Mouse (Mus musculus): Measurements from ENCODE around the gene 1600015I10Rik. TPM values are rescaled to one million over a fixed set of nuclear protein-coding genes. Genes with fewer than 3 reads are reported as not detected.

Gene 1600015I10Rik
- polyA plus RNA-seq, 1 experiment from 2014 or later: not detected

- Histone ChIP-seq H3K4me3 (ENCODE audit: low read depth, low read length) (no peak overlapping the region), H3K4me1 (ENCODE audit: control insufficient read depth, insufficient read depth, low read length) (no peaks in the 10 kb centered on the region), H3K27ac (replicated peaks; ENCODE audit: low read depth, low read length) (no peak overlapping the region), H3K9me3 (ENCODE audit: control insufficient read depth, low read length) (no peaks in the 10 kb centered on the region), H3K36me3 (ENCODE audit: control insufficient read depth, insufficient read depth, low read length) (no peaks in the 10 kb centered on the region), H3K9ac (ENCODE audit: low read depth, low read length) (no peak overlapping the region), H3K27me3 (replicated peaks; ENCODE audit: control insufficient read depth, insufficient read depth, low read length) (no peaks in the 10 kb centered on the region), H3K4me2 (ENCODE audit: low read depth, low read length) (no peak overlapping the region)
- ATAC-seq (ENCODE audit: low read depth) (no peak), DNase-seq (ENCODE audit: low spot score) (no peak)
- 95% methylated on average over 13 of the region's 13 CpGs for WGBS
Measured at GRCm38 (mm10) chr6:48905606-48906005, 24.1 kb upstream of the 1600015I10Rik start.

- no peak overlapping the region for H3K4me3 ChIP-seq (ENCODE audit: low read depth, low read length)
- no peaks in the 10 kb centered on the region for H3K36me3 ChIP-seq (ENCODE audit: control insufficient read depth, insufficient read depth, low read length)
- no peak for ATAC-seq (ENCODE audit: low read depth)
- no peak overlapping the region for H3K27ac ChIP-seq (replicated peaks; ENCODE audit: low read depth, low read length)
- no peaks in the 10 kb centered on the region for H3K9me3 ChIP-seq (ENCODE audit: control insufficient read depth, low read length)
- H3K4me1 ChIP-seq (ENCODE audit: control insufficient read depth, insufficient read depth, low read length): no peaks in the 10 kb centered on the region
- WGBS: 95% methylated on average over 14 of the region's 14 CpGs
- no peak for DNase-seq (ENCODE audit: low spot score)
- no peak overlapping the region for H3K9ac ChIP-seq (ENCODE audit: low read depth, low read length)
- H3K4me2 ChIP-seq (ENCODE audit: low read depth, low read length): no peak overlapping the region
- no peaks in the 10 kb centered on the region for H3K27me3 ChIP-seq (replicated peaks; ENCODE audit: control insufficient read depth, insufficient read depth, low read length)
Measured at GRCm38 (mm10) chr6:48906371-48906770, 23.3 kb upstream of the 1600015I10Rik start.

- Histone ChIP-seq H3K9me3 (ENCODE audit: control insufficient read depth, low read length) (no peaks in the 10 kb centered on the region), H3K4me1 (ENCODE audit: control insufficient read depth, insufficient read depth, low read length) (no peaks in the 10 kb centered on the region), H3K27ac (replicated peaks; ENCODE audit: low read depth, low read length) (no peak overlapping the region), H3K9ac (ENCODE audit: low read depth, low read length) (no peak overlapping the region), H3K27me3 (replicated peaks; ENCODE audit: control insufficient read depth, insufficient read depth, low read length) (no peaks in the 10 kb centered on the region), H3K4me2 (ENCODE audit: low read depth, low read length) (no peak overlapping the region), H3K4me3 (ENCODE audit: low read depth, low read length) (no peak overlapping the region), H3K36me3 (ENCODE audit: control insufficient read depth, insufficient read depth, low read length) (no peaks in the 10 kb centered on the region)
- no peak for ATAC-seq (ENCODE audit: low read depth)
- no peak for DNase-seq (ENCODE audit: low spot score)
- WGBS: 62% methylated on average over 1 of the region's 1 CpGs
Measured at GRCm38 (mm10) chr6:48909229-48909628, 20.5 kb upstream of the 1600015I10Rik start.

- DNase-seq (ENCODE audit: low spot score) (no peak), ATAC-seq (ENCODE audit: low read depth) (no peak)
- 36% methylated on average over 3 of the region's 3 CpGs for WGBS
- Histone ChIP-seq H3K27me3 (replicated peaks; ENCODE audit: control insufficient read depth, insufficient read depth, low read length) (no peaks in the 10 kb centered on the region), H3K36me3 (ENCODE audit: control insufficient read depth, insufficient read depth, low read length) (no peaks in the 10 kb centered on the region), H3K4me1 (ENCODE audit: control insufficient read depth, insufficient read depth, low read length) (no peaks in the 10 kb centered on the region), H3K4me3 (ENCODE audit: low read depth, low read length) (no peak overlapping the region), H3K9ac (ENCODE audit: low read depth, low read length) (no peak overlapping the region), H3K27ac (replicated peaks; ENCODE audit: low read depth, low read length) (no peak overlapping the region), H3K9me3 (ENCODE audit: control insufficient read depth, low read length) (no peaks in the 10 kb centered on the region), H3K4me2 (ENCODE audit: low read depth, low read length) (no peak overlapping the region)
Measured at GRCm38 (mm10) chr6:48912033-48912432, 17.7 kb upstream of the 1600015I10Rik start.

GRCm38 (mm10) chr6:48913587-48913986, 16.1 kb upstream of the 1600015I10Rik start:
- Histone ChIP-seq H3K9me3 (ENCODE audit: control insufficient read depth, low read length) (no peaks in the 10 kb centered on the region), H3K27ac (replicated peaks; ENCODE audit: low read depth, low read length) (no peak overlapping the region), H3K27me3 (replicated peaks; ENCODE audit: control insufficient read depth, insufficient read depth, low read length) (no peaks in the 10 kb centered on the region), H3K9ac (ENCODE audit: low read depth, low read length) (no peak overlapping the region), H3K4me2 (ENCODE audit: low read depth, low read length) (no peak overlapping the region), H3K4me1 (ENCODE audit: control insufficient read depth, insufficient read depth, low read length) (no peaks in the 10 kb centered on the region), H3K36me3 (ENCODE audit: control insufficient read depth, insufficient read depth, low read length) (no peaks in the 10 kb centered on the region), H3K4me3 (ENCODE audit: low read depth, low read length) (no peak overlapping the region)
- DNase-seq (ENCODE audit: low spot score): no peak
- WGBS: 93% methylated on average over 2 of the region's 2 CpGs
- ATAC-seq (ENCODE audit: low read depth): no peak

GRCm38 (mm10) chr6:48949596-48949995, 19.9 kb downstream of the 1600015I10Rik start:
- H3K4me2 ChIP-seq (ENCODE audit: low read depth, low read length): no peak overlapping the region
- no peaks in the 10 kb centered on the region for H3K36me3 ChIP-seq (ENCODE audit: control insufficient read depth, insufficient read depth, low read length)
- no peaks in the 10 kb centered on the region for H3K4me1 ChIP-seq (ENCODE audit: control insufficient read depth, insufficient read depth, low read length)
- H3K9me3 ChIP-seq (ENCODE audit: control insufficient read depth, low read length): no peaks in the 10 kb centered on the region
- DNase-seq (ENCODE audit: low spot score) (no peak), ATAC-seq (ENCODE audit: low read depth) (no peak)
- H3K4me3 ChIP-seq (ENCODE audit: low read depth, low read length): no peak overlapping the region
- no peaks in the 10 kb centered on the region for H3K27me3 ChIP-seq (replicated peaks; ENCODE audit: control insufficient read depth, insufficient read depth, low read length)
- no peak overlapping the region for H3K9ac ChIP-seq (ENCODE audit: low read depth, low read length)
- WGBS: 73% methylated on average over 2 of the region's 2 CpGs
- H3K27ac ChIP-seq (replicated peaks; ENCODE audit: low read depth, low read length): no peak overlapping the region

- ATAC-seq (ENCODE audit: low read depth) (no peak), DNase-seq (ENCODE audit: low spot score) (no peak)
- Histone ChIP-seq H3K27me3 (replicated peaks; ENCODE audit: control insufficient read depth, insufficient read depth, low read length) (no peaks in the 10 kb centered on the region), H3K36me3 (ENCODE audit: control insufficient read depth, insufficient read depth, low read length) (no peaks in the 10 kb centered on the region), H3K27ac (replicated peaks; ENCODE audit: low read depth, low read length) (no peak overlapping the region), H3K4me3 (ENCODE audit: low read depth, low read length) (no peak overlapping the region), H3K9ac (ENCODE audit: low read depth, low read length) (no peak overlapping the region), H3K4me1 (ENCODE audit: control insufficient read depth, insufficient read depth, low read length) (no peaks in the 10 kb centered on the region), H3K4me2 (ENCODE audit: low read depth, low read length) (no peak overlapping the region), H3K9me3 (ENCODE audit: control insufficient read depth, low read length) (no peaks in the 10 kb centered on the region)
- WGBS: 79% methylated on average over 5 of the region's 5 CpGs
Measured at GRCm38 (mm10) chr6:48950676-48951075, 21.0 kb downstream of the 1600015I10Rik start.

GRCm38 (mm10) chr6:48951630-48952029, 21.9 kb downstream of the 1600015I10Rik start:
- no peak for ATAC-seq (ENCODE audit: low read depth)
- WGBS: 78% methylated on average over 6 of the region's 6 CpGs
- Histone ChIP-seq H3K9me3 (ENCODE audit: control insufficient read depth, low read length) (no peaks in the 10 kb centered on the region), H3K4me1 (ENCODE audit: control insufficient read depth, insufficient read depth, low read length) (no peaks in the 10 kb centered on the region), H3K4me2 (ENCODE audit: low read depth, low read length) (no peak overlapping the region), H3K4me3 (ENCODE audit: low read depth, low read length) (no peak overlapping the region), H3K27ac (replicated peaks; ENCODE audit: low read depth, low read length) (no peak overlapping the region), H3K9ac (ENCODE audit: low read depth, low read length) (no peak overlapping the region), H3K36me3 (ENCODE audit: control insufficient read depth, insufficient read depth, low read length) (no peaks in the 10 kb centered on the region), H3K27me3 (replicated peaks; ENCODE audit: control insufficient read depth, insufficient read depth, low read length) (no peaks in the 10 kb centered on the region)
- DNase-seq (ENCODE audit: low spot score): no peak

GRCm38 (mm10) chr6:48953220-48953619, 23.5 kb downstream of the 1600015I10Rik start:
- H3K4me1 ChIP-seq (ENCODE audit: control insufficient read depth, insufficient read depth, low read length): no peaks in the 10 kb centered on the region
- H3K9ac ChIP-seq (ENCODE audit: low read depth, low read length): no peak overlapping the region
- ATAC-seq (ENCODE audit: low read depth) (no peak), DNase-seq (ENCODE audit: low spot score) (no peak)
- H3K4me3 ChIP-seq (ENCODE audit: low read depth, low read length): no peak overlapping the region
- no peaks in the 10 kb centered on the region for H3K36me3 ChIP-seq (ENCODE audit: control insufficient read depth, insufficient read depth, low read length)
- no peak overlapping the region for H3K27ac ChIP-seq (replicated peaks; ENCODE audit: low read depth, low read length)
- no peak overlapping the region for H3K4me2 ChIP-seq (ENCODE audit: low read depth, low read length)
- no peaks in the 10 kb centered on the region for H3K27me3 ChIP-seq (replicated peaks; ENCODE audit: control insufficient read depth, insufficient read depth, low read length)
- H3K9me3 ChIP-seq (ENCODE audit: control insufficient read depth, low read length): no peaks in the 10 kb centered on the region
- 84% methylated on average over 5 of the region's 5 CpGs for WGBS
